Mouse (Mus musculus) liver, embryonic 13.5 days (tissue): ENCODE measurements at regions not wholly inside any gene's neighbourhood (a gene's known extent, or its start where the extent isn't known, plus 50 kb on each side); places are given as distances from the start of the nearest gene placed in this dataset.

Source experiments
- ATAC-seq: fragments of 200-750 bp; cut with Nextera tagmentation; 2 replicates; pipeline ENCODE4 v1.8.0; 2017; ENCODE audit warnings: low read depth, mild to moderate bottlenecking, moderate number of reproducible peaks, moderate library complexity
- DNase-seq: peaks from one replicate; pipeline ENCODE4 v3.0.0; 2022
- H3K27ac ChIP-seq: fragments of 300-500 bp; sonication (generic); 2 replicates; pipeline ENCODE4 v1.5.1; 2015; ENCODE audit warnings: moderate library complexity, mild to moderate bottlenecking, inconsistent platforms
- H3K27me3 ChIP-seq: fragments of 300-500 bp; sonication (generic); 2 replicates; pipeline ENCODE4 v1.6.1; 2015; ENCODE audit warnings: mild to moderate bottlenecking, inconsistent platforms
- H3K36me3 ChIP-seq: fragments of 300-500 bp; sonication (generic); 2 replicates; pipeline ENCODE4 v1.6.1; 2015; ENCODE audit warnings: mild to moderate bottlenecking, inconsistent platforms
- H3K4me1 ChIP-seq: fragments of 300-500 bp; sonication (generic); replicated peaks from 2 replicates; pipeline ENCODE4 v1.6.1; 2015; ENCODE audit warnings: inconsistent platforms
- H3K4me2 ChIP-seq: fragments of 300-500 bp; sonication (generic); 2 replicates; pipeline ENCODE4 v1.6.1; 2015; ENCODE audit warnings: inconsistent platforms, mild to moderate bottlenecking, moderate library complexity
- H3K4me3 ChIP-seq: fragments of 300-500 bp; sonication (generic); replicated peaks from 2 replicates; pipeline ENCODE4 v1.5.1; 2015; ENCODE audit warnings: mild to moderate bottlenecking, inconsistent platforms
- H3K9ac ChIP-seq: fragments of 300-500 bp; sonication (generic); 2 replicates; pipeline ENCODE4 v1.6.1; 2015; ENCODE audit warnings: mild to moderate bottlenecking, inconsistent platforms
- H3K9me3 ChIP-seq: fragments of 300-500 bp; sonication (generic); replicated peaks from 2 replicates; pipeline ENCODE4 v1.6.1; 2016; ENCODE audit warnings: inconsistent platforms
- WGBS: fragments of 180-500 bp; shearing (Covaris S2); methylation state at CpG from one replicate; pipeline ENCODE4 v1.1.7; 2015; ENCODE audit not compliant: insufficient replicate concordance; 5-methylcytosine and 5-hydroxymethylcytosine counted together

DNA sequence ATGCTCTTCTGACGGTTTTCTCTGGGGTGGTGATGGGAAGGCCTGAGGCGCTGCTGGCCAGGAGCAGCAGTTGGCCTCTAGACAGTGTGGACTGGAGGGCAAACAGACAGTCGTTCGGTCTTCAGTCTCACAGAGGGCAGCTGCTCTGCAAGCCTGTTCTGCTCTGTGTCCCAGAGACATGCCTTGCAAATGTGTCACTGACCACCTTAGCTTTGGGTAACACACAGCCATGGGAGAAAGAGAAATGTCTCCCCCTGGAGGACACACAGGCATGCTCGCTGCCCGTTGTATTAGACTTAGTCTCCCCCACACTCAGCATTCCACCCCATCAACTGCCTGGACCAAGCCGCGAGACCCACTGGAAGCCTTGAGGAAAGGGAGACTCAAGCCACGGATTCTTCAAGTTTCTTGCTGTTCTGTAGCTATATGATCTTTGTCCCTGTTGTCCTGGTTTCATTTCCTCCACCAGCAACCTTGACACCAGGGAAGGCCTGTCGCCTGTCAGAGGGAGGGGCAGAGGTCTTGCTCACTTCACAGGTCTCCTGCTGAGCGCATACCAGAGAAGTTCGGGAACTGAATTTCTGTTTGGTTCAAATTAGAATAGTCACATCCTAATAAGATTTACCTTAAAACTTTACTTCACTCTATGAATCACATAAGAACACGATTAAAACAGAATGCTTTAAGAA, 310.8 kb downstream of the Setd4 start:
- ATAC-seq = no peak; the same call in 1 of the 2 replicates
- no peak overlapping the region for H3K4me2 ChIP-seq

DNA sequence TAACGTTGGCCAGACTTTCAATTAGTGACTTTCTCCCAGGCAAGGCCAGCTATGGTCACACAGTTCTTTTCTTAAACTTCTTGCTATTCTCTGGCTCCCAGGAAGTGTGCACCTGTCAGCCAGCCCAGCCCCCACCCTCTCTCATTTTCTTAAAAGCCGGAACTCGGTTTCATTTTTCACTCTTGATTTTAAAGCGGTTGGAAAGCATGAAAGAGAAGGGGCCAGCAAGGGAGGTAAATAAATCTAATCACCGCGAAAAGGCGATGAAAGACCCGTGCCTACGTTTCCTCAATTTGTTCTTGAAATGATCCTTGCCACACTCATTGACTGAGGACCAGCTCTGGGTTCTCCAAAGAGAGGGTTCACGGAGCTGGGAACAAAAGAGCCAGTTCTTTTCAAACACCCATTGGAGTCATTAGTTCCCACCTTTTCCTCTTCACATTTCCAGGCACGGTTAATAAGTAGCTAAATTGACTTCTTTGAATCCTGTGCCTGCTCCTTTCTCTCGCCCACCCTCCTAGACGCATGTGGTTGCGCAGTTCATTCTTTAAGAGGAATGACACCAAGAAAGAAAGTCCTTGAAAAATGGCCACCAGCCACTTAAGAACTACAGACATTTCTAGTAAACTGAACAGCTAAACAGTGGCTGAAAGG, 311.6 kb downstream of the Setd4 start:
- no peak overlapping the region for H3K4me2 ChIP-seq
- no peaks in the 10 kb centered on the region for H3K4me1 ChIP-seq
- no peaks in the 10 kb centered on the region for H3K9me3 ChIP-seq
- H3K4me3 ChIP-seq = no peak overlapping the region
- H3K36me3 ChIP-seq = no peaks in the 10 kb centered on the region
- H3K27ac ChIP-seq = no peak overlapping the region
- DNase-seq (no peak), ATAC-seq (no peak)
- WGBS = 68% methylated on average over 14 of the region's 14 CpGs
- no peak overlapping the region for H3K9ac ChIP-seq
- peaks cover 4% of the 10 kb centered on the region; the same call in 1 of the 2 replicates for H3K27me3 ChIP-seq

More for the DNA sequence above, 310.8 kb downstream of the Setd4 start:
- peaks cover 4% of the 10 kb centered on the region; the same call in 1 of the 2 replicates for H3K27me3 ChIP-seq
- H3K9me3 ChIP-seq = no peaks in the 10 kb centered on the region
- no peak overlapping the region for H3K27ac ChIP-seq
- no peak overlapping the region for H3K4me3 ChIP-seq
- H3K36me3 ChIP-seq = no peaks in the 10 kb centered on the region
- peak; percentile 34 for DNase-seq
- H3K4me1 ChIP-seq = no peaks in the 10 kb centered on the region
- H3K9ac ChIP-seq = no peak overlapping the region
- 27% methylated on average over 13 of the region's 13 CpGs for WGBS

DNA sequence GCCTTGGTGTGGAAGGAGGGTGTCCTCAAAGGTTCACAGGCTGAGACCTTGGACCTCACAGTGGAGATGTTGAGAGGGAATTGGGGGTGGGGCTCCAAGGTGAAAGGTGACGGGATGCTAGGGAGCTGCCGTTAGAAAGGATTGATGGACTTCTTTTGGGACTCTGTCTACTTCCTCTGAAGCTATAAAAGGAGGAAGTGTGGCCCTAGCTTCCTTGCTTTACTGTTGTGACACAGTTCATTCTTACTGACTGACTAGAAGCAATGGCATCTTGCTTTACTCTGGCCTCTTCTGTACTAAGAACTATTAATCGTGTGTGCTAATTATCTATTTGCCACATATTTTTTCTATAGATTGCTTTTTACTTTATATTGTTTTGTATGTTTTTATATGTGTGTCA, 315.8 kb downstream of the Setd4 start:
- H3K4me2 ChIP-seq = no peak overlapping the region
- no peak overlapping the region for H3K27ac ChIP-seq
- no peaks in the 10 kb centered on the region for H3K4me1 ChIP-seq
- 0 out of 2 replicates have a peak, but pooled peaks cover 2% of the 10 kb centered on the region for H3K27me3 ChIP-seq
- H3K9me3 ChIP-seq = no peaks in the 10 kb centered on the region
- no peak overlapping the region for H3K4me3 ChIP-seq
- no peaks in the 10 kb centered on the region for H3K36me3 ChIP-seq
- DNase-seq (no peak), ATAC-seq (no peak)
- H3K9ac ChIP-seq = no peak overlapping the region
- 30% methylated on average over 3 of the region's 3 CpGs for WGBS

DNA sequence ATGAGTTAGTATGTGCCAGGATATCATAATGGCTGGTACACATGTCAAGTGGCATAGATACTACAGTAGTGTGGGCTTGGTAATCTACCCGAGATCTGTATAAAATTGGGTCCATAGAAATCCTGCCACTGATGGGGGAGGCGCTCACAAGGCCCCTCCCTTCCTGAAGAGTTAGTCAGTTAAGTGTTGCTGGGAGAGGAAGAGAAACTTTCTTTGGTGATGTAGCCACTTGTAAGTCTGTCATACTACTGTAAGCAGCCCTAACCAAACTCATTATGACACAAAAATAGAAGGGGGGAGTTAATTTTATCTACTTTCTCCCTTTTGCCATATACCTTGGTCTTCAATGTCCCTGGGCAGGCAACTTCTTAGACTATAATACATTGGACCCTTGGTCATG, 316.3 kb downstream of the Setd4 start:
- Histone ChIP-seq H3K36me3 (no peaks in the 10 kb centered on the region), H3K27ac (no peak overlapping the region), H3K27me3 (no peaks in the 10 kb centered on the region), H3K4me1 (no peaks in the 10 kb centered on the region), H3K4me3 (no peak overlapping the region), H3K4me2 (no peak overlapping the region), H3K9me3 (no peaks in the 10 kb centered on the region), H3K9ac (no peak overlapping the region)
- 59% methylated on average over 2 of the region's 2 CpGs for WGBS
- ATAC-seq = no peak
- DNase-seq = no peak

DNA sequence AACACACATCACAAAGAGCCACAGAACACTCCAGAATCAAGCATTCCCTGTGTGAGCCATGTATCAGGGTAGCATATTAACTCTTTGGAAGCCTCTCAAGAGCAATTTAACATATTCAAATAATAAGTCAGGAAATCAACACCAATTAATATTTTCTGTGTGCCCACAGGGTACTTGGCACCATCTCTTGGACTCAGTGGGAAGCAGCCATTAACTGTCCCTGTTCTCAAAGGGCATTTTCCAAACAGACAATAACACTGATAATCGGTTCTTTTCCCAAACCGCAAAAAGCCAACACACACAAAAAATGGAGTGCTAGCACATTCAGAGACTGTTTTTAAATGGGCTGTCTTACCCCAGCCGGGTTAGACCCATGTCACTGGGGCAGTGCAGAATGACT, 317.0 kb downstream of the Setd4 start:
- Histone ChIP-seq H3K4me1 (no peaks in the 10 kb centered on the region), H3K9me3 (no peaks in the 10 kb centered on the region), H3K4me3 (no peak overlapping the region), H3K4me2 (no peak overlapping the region), H3K36me3 (no peaks in the 10 kb centered on the region), H3K27me3 (no peaks in the 10 kb centered on the region), H3K9ac (no peak overlapping the region), H3K27ac (no peak overlapping the region)
- WGBS = 76% methylated on average over 3 of the region's 3 CpGs
- no peak for DNase-seq
- no peak for ATAC-seq

DNA sequence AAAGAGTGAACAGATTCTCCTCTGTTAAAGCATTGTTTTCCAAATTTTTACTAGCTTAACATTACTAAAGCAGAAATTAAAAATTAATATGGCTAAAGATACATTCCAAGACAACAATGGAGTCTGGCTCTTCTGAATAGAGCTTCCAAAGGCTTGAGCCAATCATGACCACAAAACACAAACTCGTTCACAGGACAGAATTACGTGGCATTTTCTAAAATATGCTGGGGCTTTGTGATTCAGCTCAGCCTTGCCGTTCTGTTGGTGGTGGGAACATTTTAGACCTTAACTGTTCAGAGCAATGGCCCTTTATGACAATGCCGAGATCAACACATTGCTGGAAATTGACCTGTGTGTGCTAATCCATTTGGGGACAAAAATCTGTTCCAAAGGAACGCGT, 318.7 kb downstream of the Setd4 start:
- Histone ChIP-seq H3K36me3 (no peaks in the 10 kb centered on the region), H3K4me3 (no peak overlapping the region), H3K9ac (no peak overlapping the region), H3K4me2 (no peak overlapping the region), H3K27me3 (no peaks in the 10 kb centered on the region), H3K27ac (no peak overlapping the region), H3K4me1 (no peaks in the 10 kb centered on the region), H3K9me3 (no peaks in the 10 kb centered on the region)
- 83% methylated on average over 6 of the region's 6 CpGs for WGBS
- ATAC-seq (no peak), DNase-seq (no peak)

DNA sequence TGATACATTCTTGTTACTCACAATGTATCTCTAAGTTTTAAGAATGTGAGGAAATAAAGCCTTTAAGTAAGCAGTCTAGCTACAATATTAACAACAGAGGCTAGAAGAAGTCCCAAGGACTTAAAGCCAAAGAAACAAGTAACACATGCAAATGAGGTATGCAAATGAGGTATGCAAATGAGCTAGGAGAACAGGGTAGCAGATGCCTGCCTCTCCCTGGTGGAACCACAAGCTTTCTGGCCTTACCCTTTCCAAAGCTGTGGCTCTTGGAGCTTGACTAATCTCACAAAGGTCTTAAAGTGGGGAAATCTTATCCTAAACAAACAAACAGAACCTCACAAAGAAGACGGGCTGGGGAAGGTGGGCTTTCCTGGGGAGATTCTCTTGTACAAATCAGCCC, 322.1 kb downstream of the Setd4 start:
- H3K4me2 ChIP-seq = no peak overlapping the region
- no peak overlapping the region for H3K4me3 ChIP-seq
- no peaks in the 10 kb centered on the region for H3K4me1 ChIP-seq
- no peak overlapping the region for H3K9ac ChIP-seq
- H3K27ac ChIP-seq = no peak overlapping the region
- no peak for ATAC-seq
- no peaks in the 10 kb centered on the region for H3K9me3 ChIP-seq
- no peaks in the 10 kb centered on the region for H3K36me3 ChIP-seq
- DNase-seq = no peak
- H3K27me3 ChIP-seq = no peaks in the 10 kb centered on the region
- 50% methylated on average over 1 of the region's 1 CpGs for WGBS

DNA sequence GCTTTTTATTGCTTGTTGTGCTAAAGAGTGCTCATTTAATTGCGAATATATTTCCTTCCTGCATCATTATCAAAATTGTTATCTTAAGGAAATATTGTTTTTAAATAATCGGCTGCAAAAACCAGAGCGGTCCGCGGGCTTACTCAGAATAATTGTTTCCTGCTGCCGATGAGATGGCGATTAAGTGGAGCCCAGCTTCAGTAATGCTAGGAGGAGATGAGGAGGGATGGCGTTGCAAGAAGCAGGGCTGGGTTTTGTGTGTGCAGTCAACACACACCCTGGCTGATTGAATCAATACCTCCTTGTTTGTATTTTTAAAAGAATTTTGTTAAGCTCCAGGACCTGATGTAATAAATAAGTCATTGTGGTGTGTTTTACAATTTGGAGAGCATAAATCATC, 331.2 kb downstream of the Setd4 start:
- DNase-seq = no peak
- WGBS = 60% methylated on average over 8 of the region's 8 CpGs

DNA sequence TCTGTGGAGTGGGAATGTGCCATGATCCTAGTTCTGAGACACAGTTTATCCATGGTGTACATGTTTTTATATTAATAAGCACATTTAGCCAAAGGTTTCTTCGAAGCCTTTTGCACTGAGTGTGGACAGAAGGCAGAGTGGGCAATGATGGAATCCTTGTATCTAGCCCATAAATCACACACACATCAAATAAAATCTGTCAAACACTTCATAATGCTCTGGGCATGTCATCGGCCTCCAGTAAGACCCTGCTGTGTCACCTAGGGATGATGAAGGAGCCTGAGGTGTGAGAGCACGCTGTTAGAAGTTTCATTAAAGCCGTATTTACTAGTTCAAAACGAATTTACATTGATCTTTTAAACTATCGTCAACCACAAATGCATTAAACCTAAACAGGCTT, 331.7 kb downstream of the Setd4 start:
- Histone ChIP-seq H3K4me1 (no peaks in the 10 kb centered on the region), H3K4me2 (no peak overlapping the region), H3K9me3 (no peaks in the 10 kb centered on the region), H3K9ac (no peak overlapping the region), H3K27ac (no peak overlapping the region), H3K27me3 (peaks cover 9% of the 10 kb centered on the region; the same call in 1 of the 2 replicates), H3K4me3 (no peak overlapping the region), H3K36me3 (no peaks in the 10 kb centered on the region)
- no peak for ATAC-seq
- 57% methylated on average over 6 of the region's 6 CpGs for WGBS
- no peak for DNase-seq

More for the DNA sequence above, 331.2 kb downstream of the Setd4 start:
- Histone ChIP-seq H3K9ac (no peak overlapping the region), H3K27me3 (peaks cover 7% of the 10 kb centered on the region; the same call in 1 of the 2 replicates), H3K36me3 (no peaks in the 10 kb centered on the region), H3K4me3 (no peak overlapping the region), H3K9me3 (no peaks in the 10 kb centered on the region), H3K27ac (no peak overlapping the region), H3K4me2 (no peak overlapping the region), H3K4me1 (no peaks in the 10 kb centered on the region)
- no peak for ATAC-seq

DNA sequence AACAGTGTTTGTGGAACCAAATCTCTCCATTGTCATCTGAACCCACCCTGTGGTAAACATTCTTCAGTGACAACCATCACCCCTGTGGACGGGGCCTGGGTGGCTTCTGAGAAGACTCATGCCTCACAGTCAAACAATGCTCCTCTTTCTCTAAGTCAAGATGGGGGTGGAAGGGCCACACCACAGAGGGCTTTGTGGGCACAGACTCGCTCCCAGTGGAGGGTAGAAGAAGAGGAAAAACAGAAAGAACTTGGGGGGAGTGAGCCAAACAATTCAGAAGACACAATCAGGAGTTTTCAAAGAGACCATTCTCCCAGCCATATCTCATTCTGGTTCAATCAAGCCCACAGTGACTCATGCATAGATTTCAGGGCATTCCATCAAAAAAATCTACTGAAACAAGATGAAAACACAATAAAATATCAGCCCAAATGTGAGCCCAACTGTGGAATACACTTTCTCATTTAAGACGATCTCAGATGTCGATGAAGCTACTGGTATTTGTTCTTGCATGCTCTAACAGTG, 339.7 kb downstream of the Setd4 start:
- Histone ChIP-seq H3K4me3 (no peak overlapping the region), H3K4me1 (no peaks in the 10 kb centered on the region), H3K36me3 (no peaks in the 10 kb centered on the region), H3K27me3 (0 out of 2 replicates have a peak, but pooled peaks cover 3% of the 10 kb centered on the region), H3K9ac (no peak overlapping the region), H3K27ac (no peak overlapping the region), H3K9me3 (no peaks in the 10 kb centered on the region), H3K4me2 (no peak overlapping the region)
- no peak for ATAC-seq
- WGBS = 48% methylated on average over 4 of the region's 4 CpGs
- DNase-seq = no peak

DNA sequence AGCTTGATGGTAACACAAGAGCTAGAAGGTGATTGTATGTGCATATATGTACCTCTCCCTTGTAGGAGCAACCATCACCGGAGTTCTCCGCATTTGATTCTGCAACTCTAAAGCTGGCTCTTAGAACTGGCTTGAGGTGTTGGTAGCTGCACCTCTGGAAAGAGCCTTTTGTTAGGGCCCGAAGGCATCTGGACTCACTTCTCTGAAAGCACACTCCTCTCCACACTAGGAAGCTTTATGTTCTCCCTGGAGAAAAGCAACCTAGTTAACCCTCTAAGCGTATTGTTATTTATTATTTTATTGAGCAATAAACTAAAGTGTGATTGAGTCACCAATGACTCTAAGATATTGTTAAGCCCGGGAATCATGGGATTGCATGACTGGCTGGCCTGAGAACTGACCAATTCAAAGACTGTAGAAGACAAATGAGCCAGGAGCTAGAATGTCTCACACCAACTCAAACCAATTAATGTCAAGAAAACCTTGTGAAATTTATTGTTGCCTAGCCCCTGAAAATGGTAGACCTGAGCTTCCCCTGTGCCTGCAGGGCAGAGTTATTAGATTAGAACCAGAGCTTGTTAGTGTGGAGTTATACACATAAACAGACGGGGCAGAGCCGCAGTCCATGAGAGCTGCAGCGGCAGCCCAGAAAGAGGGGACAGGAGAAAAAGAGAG, 340.6 kb downstream of the Setd4 start:
- no peaks in the 10 kb centered on the region for H3K4me1 ChIP-seq
- no peak overlapping the region for H3K27ac ChIP-seq
- H3K4me3 ChIP-seq = no peak overlapping the region
- H3K4me2 ChIP-seq = no peak overlapping the region
- ATAC-seq = no peak
- no peak overlapping the region for H3K9ac ChIP-seq
- H3K9me3 ChIP-seq = no peaks in the 10 kb centered on the region
- WGBS = 73% methylated on average over 8 of the region's 8 CpGs
- no peaks in the 10 kb centered on the region for H3K36me3 ChIP-seq
- H3K27me3 ChIP-seq = 0 out of 2 replicates have a peak, but pooled peaks cover 3% of the 10 kb centered on the region
- no peak for DNase-seq
